Mouse (Mus musculus): ENCODE data around the gene Atxn2. TPM values are rescaled to one million over a fixed set of nuclear protein-coding genes. Genes with fewer than 3 reads are reported as not detected.

Gene Atxn2
- polyA plus RNA-seq, 1 experiment: 111 TPM

- no peak overlapping the region for H3K27ac ChIP-seq (ENCODE audit: insufficient read depth, low read depth, low read length)
- H3K36me3 ChIP-seq (ENCODE audit: control insufficient read depth, insufficient read depth, low read length): peaks cover 1% of the 10 kb centered on the region; the same call in 1 of the 2 replicates
- peaks cover 7% of the 10 kb centered on the region for H3K4me1 ChIP-seq (ENCODE audit: control insufficient read depth, insufficient read depth, low read length)
- DNase-seq: no peak
- no peak overlapping the region for H3K4me3 ChIP-seq (ENCODE audit: insufficient read depth, low read depth, low read length)
- TF ChIP-seq CTCF (conservative IDR thresholded peaks at IDR 0.05; ENCODE audit: insufficient read depth, insufficient read length, low read depth, low read length) (no peak), POLR2A (IDR thresholded peaks at IDR 0.05; ENCODE audit: low read depth, low read length) (no peak)
- 90% methylated on average over 10 of the region's 10 CpGs for WGBS
- H3K27me3 ChIP-seq (replicated peaks; ENCODE audit: control insufficient read depth, insufficient read depth, low read length): no peaks in the 10 kb centered on the region
Measured at GRCm38 (mm10) chr5:121813744-121814143, 102.6 kb downstream of the Atxn2 start.

DNA sequence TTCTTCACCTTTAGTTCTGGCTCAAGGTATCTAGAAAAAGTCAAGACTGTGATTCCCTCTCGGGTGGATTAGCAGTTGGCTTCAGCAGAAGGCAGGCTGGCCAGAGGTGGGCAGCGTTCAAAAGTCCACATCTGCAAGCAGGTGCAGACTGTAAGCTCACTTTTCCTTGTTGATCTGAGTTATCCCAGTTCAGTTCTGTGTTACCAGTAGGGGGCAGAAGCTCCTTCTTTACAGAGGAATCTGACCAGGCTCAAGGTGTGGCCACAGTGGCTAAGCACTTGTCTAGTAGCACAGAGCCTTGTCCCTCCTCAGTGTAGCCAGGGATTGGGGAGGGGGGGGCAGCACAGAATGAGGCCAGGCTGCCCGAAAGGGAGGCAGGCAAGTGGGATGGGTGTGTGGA is 103.9 kb downstream of the Atxn2 start:
- no peaks in the 10 kb centered on the region for H3K27me3 ChIP-seq (replicated peaks; ENCODE audit: control insufficient read depth, insufficient read depth, low read length)
- peaks cover 1% of the 10 kb centered on the region; the same call in 1 of the 2 replicates for H3K36me3 ChIP-seq (ENCODE audit: control insufficient read depth, insufficient read depth, low read length)
- WGBS: 28% methylated on average over 3 of the region's 3 CpGs
- no peak overlapping the region for H3K27ac ChIP-seq (ENCODE audit: insufficient read depth, low read depth, low read length)
- H3K4me3 ChIP-seq (ENCODE audit: insufficient read depth, low read depth, low read length): no peak overlapping the region
- peak; percentile 90 for DNase-seq
- no peak for TF ChIP-seq POLR2A (IDR thresholded peaks at IDR 0.05; ENCODE audit: low read depth, low read length)
- peak; percentile 70 for TF ChIP-seq CTCF (conservative IDR thresholded peaks at IDR 0.05; ENCODE audit: insufficient read depth, insufficient read length, low read depth, low read length)
- peaks cover 4% of the 10 kb centered on the region; the same call in 1 of the 2 replicates for H3K4me1 ChIP-seq (ENCODE audit: control insufficient read depth, insufficient read depth, low read length)

- no peak overlapping the region for H3K4me3 ChIP-seq (ENCODE audit: insufficient read depth, low read depth, low read length)
- H3K27ac ChIP-seq (ENCODE audit: insufficient read depth, low read depth, low read length): no peak overlapping the region
- DNase-seq: no peak
- TF ChIP-seq CTCF (conservative IDR thresholded peaks at IDR 0.05; ENCODE audit: insufficient read depth, insufficient read length, low read depth, low read length): no peak
- no peak for TF ChIP-seq POLR2A (IDR thresholded peaks at IDR 0.05; ENCODE audit: low read depth, low read length)
- 68% methylated on average over 8 of the region's 8 CpGs for WGBS
- peaks cover 1% of the 10 kb centered on the region; the same call in 1 of the 2 replicates for H3K36me3 ChIP-seq (ENCODE audit: control insufficient read depth, insufficient read depth, low read length)
- no peaks in the 10 kb centered on the region for H3K27me3 ChIP-seq (replicated peaks; ENCODE audit: control insufficient read depth, insufficient read depth, low read length)
- peaks cover 4% of the 10 kb centered on the region; the same call in 1 of the 2 replicates for H3K4me1 ChIP-seq (ENCODE audit: control insufficient read depth, insufficient read depth, low read length)
Measured at GRCm38 (mm10) chr5:121815867-121816380, 104.8 kb downstream of the Atxn2 start.

DNA sequence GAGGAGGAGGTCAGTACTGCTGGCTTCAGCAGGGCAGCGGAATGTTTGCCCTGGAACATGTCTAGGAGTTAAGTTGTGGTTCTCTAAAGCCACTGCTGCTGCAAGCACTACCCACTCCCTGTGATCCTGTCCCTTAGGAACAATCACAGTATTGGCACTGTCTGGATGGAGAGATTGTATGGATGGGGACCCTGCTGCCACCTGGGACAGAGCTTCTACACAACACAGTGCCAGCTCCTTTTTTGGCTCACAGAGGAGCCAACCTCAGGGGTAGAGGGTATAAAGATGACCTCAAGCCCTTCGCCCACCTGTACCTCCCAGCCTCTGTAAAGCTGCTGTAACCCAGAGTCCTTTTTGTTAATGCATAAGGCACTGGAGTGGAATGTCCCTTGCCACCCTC is 105.5 kb downstream of the Atxn2 start:
- Histone ChIP-seq H3K4me3 (ENCODE audit: insufficient read depth, low read depth, low read length) (no peak overlapping the region), H3K27ac (ENCODE audit: insufficient read depth, low read depth, low read length) (no peak overlapping the region), H3K4me1 (ENCODE audit: control insufficient read depth, insufficient read depth, low read length) (no peaks in the 10 kb centered on the region), H3K27me3 (replicated peaks; ENCODE audit: control insufficient read depth, insufficient read depth, low read length) (no peaks in the 10 kb centered on the region), H3K36me3 (ENCODE audit: control insufficient read depth, insufficient read depth, low read length) (peaks cover 1% of the 10 kb centered on the region; the same call in 1 of the 2 replicates)
- no peak for TF ChIP-seq CTCF (conservative IDR thresholded peaks at IDR 0.05; ENCODE audit: insufficient read depth, insufficient read length, low read depth, low read length)
- no peak for TF ChIP-seq POLR2A (IDR thresholded peaks at IDR 0.05; ENCODE audit: low read depth, low read length)
- no peak for DNase-seq
- WGBS: 89% methylated on average over 2 of the region's 2 CpGs

DNA sequence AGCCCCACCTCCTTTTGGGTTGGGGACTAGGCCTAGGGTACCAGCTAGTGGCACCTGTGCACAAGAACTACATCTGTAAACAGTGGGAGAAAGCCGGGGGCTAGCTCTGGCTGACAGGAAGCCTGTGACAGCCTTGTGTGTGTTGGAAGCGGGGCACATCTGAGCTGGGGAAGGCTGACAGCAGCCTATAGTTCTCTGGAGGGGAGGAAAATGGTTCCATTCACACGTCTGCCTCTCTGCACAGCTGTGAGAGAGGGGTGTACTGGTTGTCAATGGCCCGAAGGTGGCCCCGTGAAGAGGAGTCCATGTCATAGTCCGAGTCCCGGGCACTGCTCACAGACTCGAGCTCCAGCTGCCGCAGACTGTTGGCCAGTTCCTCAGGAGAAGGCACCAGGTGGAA is 106.4 kb downstream of the Atxn2 start:
- peaks cover 1% of the 10 kb centered on the region; the same call in 1 of the 2 replicates for H3K36me3 ChIP-seq (ENCODE audit: control insufficient read depth, insufficient read depth, low read length)
- H3K27me3 ChIP-seq (replicated peaks; ENCODE audit: control insufficient read depth, insufficient read depth, low read length): no peaks in the 10 kb centered on the region

DNA sequence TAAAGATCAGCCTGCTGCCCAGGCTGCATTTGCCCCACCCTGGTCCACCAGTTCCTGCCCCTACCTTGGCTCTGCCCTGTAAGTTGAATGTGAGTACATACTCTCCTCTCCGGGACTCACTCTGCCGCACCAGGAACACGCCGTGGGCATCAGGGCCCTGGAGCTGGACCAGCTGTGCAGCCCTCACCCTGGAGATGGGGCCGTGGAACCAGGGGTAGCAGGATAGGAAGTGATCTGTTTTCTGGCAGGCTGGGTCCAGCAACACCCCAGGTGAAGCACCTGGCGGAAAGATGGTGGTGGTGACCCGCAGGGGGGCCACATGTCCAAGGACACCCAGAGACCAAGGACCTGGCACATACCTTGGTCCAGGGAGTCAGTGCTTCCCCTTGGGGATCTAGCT is 107.3 kb downstream of the Atxn2 start:
- no peak overlapping the region for H3K4me3 ChIP-seq (ENCODE audit: insufficient read depth, low read depth, low read length)
- TF ChIP-seq CTCF (conservative IDR thresholded peaks at IDR 0.05; ENCODE audit: insufficient read depth, insufficient read length, low read depth, low read length): no peak
- TF ChIP-seq POLR2A (IDR thresholded peaks at IDR 0.05; ENCODE audit: low read depth, low read length): no peak
- no peaks in the 10 kb centered on the region for H3K4me1 ChIP-seq (ENCODE audit: control insufficient read depth, insufficient read depth, low read length)
- WGBS: 85% methylated on average over 7 of the region's 7 CpGs
- no peak overlapping the region for H3K27ac ChIP-seq (ENCODE audit: insufficient read depth, low read depth, low read length)
- no peaks in the 10 kb centered on the region for H3K27me3 ChIP-seq (replicated peaks; ENCODE audit: control insufficient read depth, insufficient read depth, low read length)
- peaks cover 1% of the 10 kb centered on the region; the same call in 1 of the 2 replicates for H3K36me3 ChIP-seq (ENCODE audit: control insufficient read depth, insufficient read depth, low read length)
- DNase-seq: no peak

More for the DNA sequence above, 106.4 kb downstream of the Atxn2 start:
- Histone ChIP-seq H3K27ac (ENCODE audit: insufficient read depth, low read depth, low read length) (no peak overlapping the region), H3K4me1 (ENCODE audit: control insufficient read depth, insufficient read depth, low read length) (no peaks in the 10 kb centered on the region), H3K4me3 (ENCODE audit: insufficient read depth, low read depth, low read length) (no peak overlapping the region)
- DNase-seq: peak; percentile 3
- no peak for TF ChIP-seq POLR2A (IDR thresholded peaks at IDR 0.05; ENCODE audit: low read depth, low read length)
- TF ChIP-seq CTCF (conservative IDR thresholded peaks at IDR 0.05; ENCODE audit: insufficient read depth, insufficient read length, low read depth, low read length): no peak
- WGBS: 73% methylated on average over 9 of the region's 9 CpGs

DNA sequence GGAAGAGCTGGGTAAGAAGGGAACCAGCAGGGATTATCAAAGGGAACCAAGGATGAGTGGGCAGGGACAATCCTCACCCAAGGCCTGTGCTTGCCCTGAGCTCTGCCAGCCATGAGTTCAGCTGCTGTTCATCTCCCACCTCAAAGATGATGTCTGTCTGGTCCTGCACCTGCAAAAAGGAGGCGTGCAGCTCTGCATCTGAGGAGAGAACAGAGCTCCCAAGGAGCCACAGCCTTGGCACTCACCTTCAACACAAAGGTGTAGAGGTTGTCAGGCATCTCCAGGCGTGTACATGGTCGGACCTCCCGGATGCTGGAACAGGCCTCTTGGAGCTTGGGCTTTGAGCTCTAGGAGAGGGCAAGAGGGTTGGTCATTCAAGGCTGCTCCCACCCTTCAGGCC is 107.7 kb downstream of the Atxn2 start:
- peak; percentile 1 for DNase-seq
- Histone ChIP-seq H3K27ac (ENCODE audit: insufficient read depth, low read depth, low read length) (no peak overlapping the region), H3K4me1 (ENCODE audit: control insufficient read depth, insufficient read depth, low read length) (no peaks in the 10 kb centered on the region), H3K36me3 (ENCODE audit: control insufficient read depth, insufficient read depth, low read length) (peaks cover 1% of the 10 kb centered on the region; the same call in 1 of the 2 replicates), H3K27me3 (replicated peaks; ENCODE audit: control insufficient read depth, insufficient read depth, low read length) (no peaks in the 10 kb centered on the region), H3K4me3 (ENCODE audit: insufficient read depth, low read depth, low read length) (no peak overlapping the region)
- WGBS: 88% methylated on average over 4 of the region's 4 CpGs
- no peak for TF ChIP-seq CTCF (conservative IDR thresholded peaks at IDR 0.05; ENCODE audit: insufficient read depth, insufficient read length, low read depth, low read length)
- TF ChIP-seq POLR2A (IDR thresholded peaks at IDR 0.05; ENCODE audit: low read depth, low read length): no peak

Data from kidney, adult 2 months (tissue).